16 mouse cellular contexts compared by ENCODE assay signal in the genomic region with DNA sequence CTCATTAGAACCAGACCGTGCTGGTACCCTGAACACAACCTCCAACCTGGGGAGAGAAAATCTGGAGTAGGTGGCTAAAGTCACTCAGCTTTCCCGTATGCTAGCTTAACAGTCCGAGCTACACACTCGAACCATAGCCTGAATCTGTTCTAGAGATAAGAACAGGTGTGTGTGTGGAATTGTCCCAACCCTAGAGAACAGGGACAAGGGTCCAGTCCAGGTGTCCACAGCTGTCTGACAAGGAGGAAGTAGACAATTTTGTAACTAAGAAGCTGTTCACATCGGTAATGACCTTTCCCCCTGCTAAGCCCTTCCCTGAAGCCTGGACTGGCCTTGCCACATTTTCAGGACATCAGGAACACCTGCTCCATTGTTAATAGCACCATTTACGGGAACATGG.
DNase-seq lines count a peak whose midpoint lies in the region; ATAC-seq and TF ChIP-seq lines count a peak whose summit lies in the region.
"Had no signal": no experiment of that assay in that cellular context is flagged by ENCODE, and none has a peak within 500 bp of the region (broad histone marks: within the 10 kb centered on the region; RNA-seq: fewer than 3 reads in every experiment).

No protein-coding gene starts in this region.

- no peak for ATAC-seq in heart, embryonic 11.5 days (replicated peaks; ENCODE audit: insufficient number of reproducible peaks, low FRiP score, low TSS enrichment)
- no peak for ATAC-seq in liver, embryonic 12.5 days
- ATAC-seq in hindbrain, embryonic 13.5 days (ENCODE audit: low FRiP score), result no peak
- ATAC-seq: midbrain, embryonic 15.5 days; Patski had no signal

- H3K79me2 ChIP-seq in CH12.LX (replicated peaks; ENCODE audit: control insufficient read depth, extremely low read depth, insufficient read depth, poor library complexity, severe bottlenecking), result no peaks in the 10 kb centered on the region

- TF ChIP-seq CTCF in layer of hippocampus, adult 2 months (conservative IDR thresholded peaks at IDR 0.05), result no peak
- TF ChIP-seq CTCF in CH12.LX (conservative IDR thresholded peaks at IDR 0.05 in 1 of 2, IDR thresholded peaks at IDR 0.05 in 1 of 2; ENCODE audit: low read depth in 2 of 2, low read length in 2 of 2), result no peak

- H3K36me3 ChIP-seq in heart, embryonic 11.5 days (ENCODE audit: control insufficient read depth, insufficient read depth, low read length), result no peaks in the 10 kb centered on the region
- H3K36me3 ChIP-seq in CH12.LX (replicated peaks in 1 of 2; ENCODE audit: control insufficient read depth in 1 of 2, insufficient read depth in 1 of 2, low read length in 1 of 2), result no peaks in the 10 kb centered on the region
- H3K36me3 ChIP-seq in liver, embryonic 12.5 days, result no peaks in the 10 kb centered on the region
- no peaks in the 10 kb centered on the region for H3K36me3 ChIP-seq in hindbrain, embryonic 13.5 days
- H3K36me3 ChIP-seq: heart, embryonic 13.5 days; limb, embryonic 12.5 days; midbrain, embryonic 15.5 days had no signal

- H3K9me3 ChIP-seq in heart, embryonic 11.5 days (replicated peaks; ENCODE audit: control insufficient read depth, low read length), result no peaks in the 10 kb centered on the region
- no peaks in the 10 kb centered on the region for H3K9me3 ChIP-seq in CH12.LX (replicated peaks; ENCODE audit: low read length)
- no peaks in the 10 kb centered on the region for H3K9me3 ChIP-seq in liver, embryonic 12.5 days (replicated peaks)
- no peaks in the 10 kb centered on the region for H3K9me3 ChIP-seq in hindbrain, embryonic 13.5 days
- H3K9me3 ChIP-seq: heart, embryonic 13.5 days; midbrain, embryonic 15.5 days had no signal

- 70% methylated on average over 6 of the region's 6 CpGs for WGBS in heart, embryonic 11.5 days (ENCODE audit: insufficient replicate concordance)
- whole genome bisulfite sequencing in liver, embryonic 12.5 days (ENCODE audit: insufficient replicate concordance), result 44% methylated on average over 6 of the region's 6 CpGs
- 86% methylated on average over 6 of the region's 6 CpGs for WGBS in hindbrain, embryonic 13.5 days

- TF ChIP-seq RAD21 in CH12.LX (IDR thresholded peaks at IDR 0.05; ENCODE audit: low read depth, low read length), result no peak

- no peak for TF ChIP-seq POLR2A in CH12.LX (IDR thresholded peaks at IDR 0.05; ENCODE audit: low read depth, low read length)

- DNase-seq in heart, postnatal 4 days, result no peak
- DNase-seq in layer of hippocampus, adult 2 months (ENCODE audit: low spot score in 2 of 2), result no peak
- DNase-seq in layer of hippocampus, postnatal 36 days, result no peak
- DNase-seq in CH12.LX (ENCODE audit: extremely low read depth), result no peak
- DNase-seq in adipocyte (ENCODE audit: low spot score), result no peak
- DNase-seq: cerebellum, adult 11 months; cerebellum, postnatal 36 days; gastrocnemius, postnatal 10 days had no signal

- peaks cover 30% of the 10 kb centered on the region for H3K4me1 ChIP-seq in heart, embryonic 11.5 days (ENCODE audit: control insufficient read depth, insufficient read depth, low read length)
- H3K4me1 ChIP-seq in CH12.LX (ENCODE audit: control insufficient read depth in 1 of 2, insufficient read depth in 2 of 2), result peaks cover 12 to 33% of the 10 kb centered on the region in 2 experiments
- H3K4me1 ChIP-seq in liver, embryonic 12.5 days, result peaks cover 50% of the 10 kb centered on the region
- H3K4me1 ChIP-seq in hindbrain, embryonic 13.5 days (replicated peaks), result peaks cover 33% of the 10 kb centered on the region

- dilution Hi-C loops in CH12.LX (cut with MboI; ENCODE audit: extremely low pct_ligation_motif_present, extremely low pct_unique_long_range_greater_than_20kb, low sequenced_read_pairs), result loop anchor here (25.0 kb wide), 1 partner anchor 184 kb away; no protein-coding TSS in a partner anchor

- no peak overlapping the region for H3K4me2 ChIP-seq in heart, embryonic 11.5 days
- H3K4me2 ChIP-seq in CH12.LX (ENCODE audit: insufficient read depth, low read depth, poor library complexity, severe bottlenecking), result 0 out of 2 replicates have a peak overlapping the region, but pooled peaks have one; percentile 16
- peak overlapping the region; percentile 44; the same call in 1 of the 2 replicates for H3K4me2 ChIP-seq in liver, embryonic 12.5 days
- no peak overlapping the region for H3K4me2 ChIP-seq in hindbrain, embryonic 13.5 days
- H3K4me2 ChIP-seq: midbrain, embryonic 15.5 days had no signal

- peak overlapping the region; percentile 35; the same call in 1 of the 2 replicates for H3K27ac ChIP-seq in heart, embryonic 11.5 days (ENCODE audit: low read depth, low read length)
- H3K27ac ChIP-seq in layer of hippocampus, adult 2 months, result peak overlapping the region; percentile 64; the same call in 1 of the 2 replicates
- no peak overlapping the region for H3K27ac ChIP-seq in CH12.LX (ENCODE audit: insufficient read depth, low read depth)
- peak overlapping the region; percentile 27; the same call in 1 of the 2 replicates for H3K27ac ChIP-seq in liver, embryonic 12.5 days
- H3K27ac ChIP-seq in hindbrain, embryonic 13.5 days, result no peak overlapping the region
- H3K27ac ChIP-seq: heart, embryonic 13.5 days; limb, embryonic 12.5 days; midbrain, embryonic 15.5 days had no signal

- TF ChIP-seq EP300 in CH12.LX (IDR thresholded peaks at IDR 0.05; ENCODE audit: low read length), result no peak

- H3K4me3 ChIP-seq in heart, embryonic 11.5 days (ENCODE audit: low read depth, low read length), result no peak overlapping the region
- no peak overlapping the region for H3K4me3 ChIP-seq in layer of hippocampus, adult 2 months
- H3K4me3 ChIP-seq in CH12.LX (replicated peaks in 1 of 3; ENCODE audit: low read depth in 2 of 3, low read length in 2 of 3, poor library complexity in 1 of 3), result no peak overlapping the region
- no peak overlapping the region for H3K4me3 ChIP-seq in liver, embryonic 12.5 days
- H3K4me3 ChIP-seq in hindbrain, embryonic 13.5 days, result no peak overlapping the region
- H3K4me3 ChIP-seq: limb, embryonic 12.5 days; midbrain, embryonic 15.5 days had no signal

- 0 out of 2 replicates have a peak, but pooled peaks cover 4% of the 10 kb centered on the region for H3K27me3 ChIP-seq in heart, embryonic 11.5 days (ENCODE audit: control insufficient read depth, insufficient read depth, low read length)
- peaks cover 6% of the 10 kb centered on the region for H3K27me3 ChIP-seq in CH12.LX (replicated peaks)
- peaks cover 13% of the 10 kb centered on the region for H3K27me3 ChIP-seq in liver, embryonic 12.5 days (replicated peaks)
- H3K27me3 ChIP-seq in hindbrain, embryonic 13.5 days, result peaks cover 5% of the 10 kb centered on the region; the same call in 1 of the 2 replicates
- H3K27me3 ChIP-seq: midbrain, embryonic 15.5 days; Patski had no signal

- in situ Hi-C loops in CH12.LX (cut with MboI; ENCODE audit: low pct_ligation_motif_present, low pct_unique_long_range_greater_than_20kb, low sequenced_read_pairs), result loop anchor here (10.0 kb wide), 1 partner anchor 507 kb away; no protein-coding TSS in a partner anchor

- H3K9ac ChIP-seq in heart, embryonic 11.5 days (ENCODE audit: low read depth, low read length), result no peak overlapping the region
- H3K9ac ChIP-seq in CH12.LX (ENCODE audit: insufficient read depth, low read depth), result no peak overlapping the region
- no peak overlapping the region for H3K9ac ChIP-seq in liver, embryonic 12.5 days
- no peak overlapping the region for H3K9ac ChIP-seq in hindbrain, embryonic 13.5 days
- H3K9ac ChIP-seq: limb, embryonic 12.5 days; lung, embryonic 14.5 days; midbrain, embryonic 15.5 days had no signal

TF ChIP-seq in CH12.LX, 34 proteins besides CTCF, POLR2A, EP300 and RAD21:
- TF ChIP-seq USF2 (conservative IDR thresholded peaks at IDR 0.05; ENCODE audit: low read depth, low read length) (no peak), ZKSCAN1 (IDR thresholded peaks at IDR 0.05; ENCODE audit: borderline replicate concordance, low read depth, low read length) (no peak), JUN (IDR thresholded peaks at IDR 0.05; ENCODE audit: insufficient read depth, low read depth, low read length) (no peak), NELFE (IDR thresholded peaks at IDR 0.05; ENCODE audit: low read depth, low read length) (no peak), SMC3 (IDR thresholded peaks at IDR 0.05; ENCODE audit: low read depth, low read length) (no peak), UBTF (IDR thresholded peaks at IDR 0.05; ENCODE audit: low read depth, low read length) (no peak), ZNF384 (IDR thresholded peaks at IDR 0.05; ENCODE audit: low read depth, low read length) (no peak), GABPA (IDR thresholded peaks at IDR 0.05; ENCODE audit: insufficient replicate concordance, low read depth, low read length) (no peak), ETS1 (conservative IDR thresholded peaks at IDR 0.05; ENCODE audit: low read depth, low read length) (no peak), ELF1 (IDR thresholded peaks at IDR 0.05; ENCODE audit: low read depth, low read length) (no peak), MYC (IDR thresholded peaks at IDR 0.05; ENCODE audit: low read depth, low read length) (no peak), BHLHE40 (IDR thresholded peaks at IDR 0.05; ENCODE audit: low read depth, low read length) (no peak), MAX (IDR thresholded peaks at IDR 0.05; ENCODE audit: low read length) (no peak), NRF1 (IDR thresholded peaks at IDR 0.05; ENCODE audit: low read depth, low read length) (no peak), MEF2A (IDR thresholded peaks at IDR 0.05; ENCODE audit: borderline replicate concordance, low read depth, low read length) (no peak), CHD1 (IDR thresholded peaks at IDR 0.05; ENCODE audit: low read depth, low read length) (no peak), PAX5 (IDR thresholded peaks at IDR 0.05; ENCODE audit: low read length) (no peak)

Comparison
In these comparisons a context has a peak if more than half of its experiments do, and no peak if none do; other contexts are left out.
1. H3K27ac ChIP-seq: peak in heart, embryonic 11.5 days (single experiment), layer of hippocampus, adult 2 months (single experiment) and liver, embryonic 12.5 days (single experiment); none in CH12.LX (single experiment) and hindbrain, embryonic 13.5 days (single experiment).
2. H3K4me2 ChIP-seq: peak in CH12.LX (single experiment) and liver, embryonic 12.5 days (single experiment); none in heart, embryonic 11.5 days (single experiment) and hindbrain, embryonic 13.5 days (single experiment).